Mouse (Mus musculus) hindbrain, embryonic 16.5 days (tissue): ENCODE results near the gene Tmem82. TPM values are rescaled to one million over a fixed set of nuclear protein-coding genes. Genes with fewer than 3 reads are reported as not detected.

Experiments used
- ATAC-seq: fragments of 200-750 bp; cut with Nextera tagmentation; 2 replicates; pipeline ENCODE4 v1.8.0; 2017; ENCODE audit warnings: moderate TSS enrichment, moderate library complexity
- H3K27ac ChIP-seq: fragments of 300-500 bp; sonication (generic); 2 replicates; pipeline ENCODE4 v1.5.1; 2014; ENCODE audit warnings: low read depth, mild to moderate bottlenecking, control low read depth, low read length, moderate library complexity
- H3K27me3 ChIP-seq: fragments of 300-500 bp; sonication (generic); replicated peaks from 2 replicates; pipeline ENCODE4 v1.6.1; 2014; ENCODE audit warnings: low read length; ENCODE audit not compliant: control insufficient read depth, insufficient read depth
- H3K36me3 ChIP-seq: fragments of 300-500 bp; sonication (generic); 2 replicates; pipeline ENCODE4 v1.6.1; 2014; ENCODE audit warnings: mild to moderate bottlenecking, low read length, moderate library complexity, mixed read lengths; ENCODE audit not compliant: control insufficient read depth, insufficient read depth
- H3K4me1 ChIP-seq: fragments of 300-500 bp; sonication (generic); 2 replicates; pipeline ENCODE4 v1.6.1; 2014; ENCODE audit warnings: low read depth, low read length; ENCODE audit not compliant: control insufficient read depth, insufficient read depth
- H3K4me2 ChIP-seq: fragments of 300-500 bp; sonication (generic); 2 replicates; pipeline ENCODE4 v1.6.1; 2014; ENCODE audit warnings: mild to moderate bottlenecking, low read length, control low read depth, moderate library complexity
- H3K4me3 ChIP-seq: fragments of 300-500 bp; sonication (generic); 2 replicates; pipeline ENCODE4 v1.5.1; 2014; ENCODE audit warnings: mild to moderate bottlenecking, low read length, control low read depth, moderate library complexity
- H3K9ac ChIP-seq: fragments of 300-500 bp; sonication (generic); 2 replicates; pipeline ENCODE4 v1.6.1; 2014; ENCODE audit warnings: low read depth, mild to moderate bottlenecking, control low read depth, low read length, moderate library complexity
- H3K9me3 ChIP-seq: fragments of 300-500 bp; sonication (generic); 2 replicates; pipeline ENCODE4 v1.6.1; 2014; ENCODE audit warnings: mild to moderate bottlenecking, low read length, moderate library complexity; ENCODE audit not compliant: control insufficient read depth
- WGBS: fragments of 180-500 bp; shearing (Covaris S2); extraction: QIAGEN DNeasy Blood & Tissue Kit; methylation state at CpG from one replicate; pipeline ENCODE4 v1.1.7; 2014; 5-methylcytosine and 5-hydroxymethylcytosine counted together
- polyA plus RNA-seq: library from polyadenylated mRNA; unstranded; fragments of >200 nt; fragmentation: Nextera tagmentation; extraction: Ambion mirVana; gene quantifications from 2 replicates; pipeline ENCODE4 v1.2.1, GENCODE M21; 2015

Tmem82 gene
- polyA plus RNA-seq, 1 experiment from 2014 or later = 0.45 TPM

GRCm38 (mm10) chr4:141655908-141656608, 37.6 kb upstream of the Tmem82 start:
- Histone ChIP-seq H3K4me3 (no peak overlapping the region), H3K9ac (no peak overlapping the region), H3K9me3 (no peaks in the 10 kb centered on the region), H3K4me1 (no peaks in the 10 kb centered on the region; the same call in 1 of the 2 replicates), H3K36me3 (peaks cover 10% of the 10 kb centered on the region; the same call in 1 of the 2 replicates), H3K4me2 (no peak overlapping the region), H3K27ac (no peak overlapping the region; the same call in 1 of the 2 replicates), H3K27me3 (no peaks in the 10 kb centered on the region)
- ATAC-seq = no peak
- 81% methylated on average over 12 of the region's 12 CpGs for WGBS

- no peak for ATAC-seq
- 88% methylated on average over 6 of the region's 6 CpGs for WGBS
- Histone ChIP-seq H3K36me3 (peaks cover 10% of the 10 kb centered on the region; the same call in 1 of the 2 replicates), H3K4me2 (no peak overlapping the region), H3K27ac (peak overlapping the region; percentile 34), H3K4me1 (peaks cover 3% of the 10 kb centered on the region; the same call in 1 of the 2 replicates), H3K9me3 (no peaks in the 10 kb centered on the region), H3K4me3 (no peak overlapping the region), H3K9ac (no peak overlapping the region), H3K27me3 (no peaks in the 10 kb centered on the region)
Observed at GRCm38 (mm10) chr4:141654509-141654908, 36.1 kb upstream of the Tmem82 start.

- H3K9me3 ChIP-seq = no peaks in the 10 kb centered on the region
- no peak overlapping the region for H3K4me3 ChIP-seq
- peaks cover 7% of the 10 kb centered on the region; the same call in 1 of the 2 replicates for H3K4me1 ChIP-seq
- ATAC-seq = peak; percentile 44; the same call in 1 of the 2 replicates
- no peak overlapping the region for H3K4me2 ChIP-seq
- 84% methylated on average over 13 of the region's 13 CpGs for WGBS
- no peak overlapping the region for H3K9ac ChIP-seq
- peak overlapping the region; percentile 34; the same call in 1 of the 2 replicates for H3K27ac ChIP-seq
- H3K36me3 ChIP-seq = peaks cover 10% of the 10 kb centered on the region; the same call in 1 of the 2 replicates
- H3K27me3 ChIP-seq = no peaks in the 10 kb centered on the region
Observed at GRCm38 (mm10) chr4:141653813-141654212, 35.4 kb upstream of the Tmem82 start.

GRCm38 (mm10) chr4:141653044-141653443, 34.6 kb upstream of the Tmem82 start:
- Histone ChIP-seq H3K4me2 (no peak overlapping the region), H3K27ac (no peak overlapping the region), H3K4me3 (no peak overlapping the region), H3K27me3 (no peaks in the 10 kb centered on the region), H3K9ac (no peak overlapping the region), H3K36me3 (peaks cover 10% of the 10 kb centered on the region; the same call in 1 of the 2 replicates), H3K4me1 (peaks cover 8% of the 10 kb centered on the region; the same call in 1 of the 2 replicates), H3K9me3 (no peaks in the 10 kb centered on the region)
- ATAC-seq = no peak
- 91% methylated on average over 8 of the region's 8 CpGs for WGBS

- Histone ChIP-seq H3K9me3 (no peaks in the 10 kb centered on the region), H3K27ac (no peak overlapping the region), H3K4me1 (peaks cover 8% of the 10 kb centered on the region; the same call in 1 of the 2 replicates), H3K9ac (no peak overlapping the region), H3K27me3 (no peaks in the 10 kb centered on the region), H3K4me2 (no peak overlapping the region), H3K36me3 (peaks cover 8% of the 10 kb centered on the region; the same call in 1 of the 2 replicates), H3K4me3 (no peak overlapping the region)
- no peak for ATAC-seq
- WGBS = 79% methylated on average over 10 of the region's 10 CpGs
Observed at GRCm38 (mm10) chr4:141651944-141652343, 33.5 kb upstream of the Tmem82 start.

GRCm38 (mm10) chr4:141651286-141651685, 32.9 kb upstream of the Tmem82 start:
- Histone ChIP-seq H3K4me1 (peaks cover 8% of the 10 kb centered on the region; the same call in 1 of the 2 replicates), H3K4me2 (no peak overlapping the region), H3K4me3 (no peak overlapping the region), H3K9me3 (no peaks in the 10 kb centered on the region), H3K27ac (no peak overlapping the region), H3K36me3 (peaks cover 5% of the 10 kb centered on the region; the same call in 1 of the 2 replicates), H3K9ac (no peak overlapping the region), H3K27me3 (no peaks in the 10 kb centered on the region)
- ATAC-seq = no peak
- WGBS = 79% methylated on average over 6 of the region's 6 CpGs

GRCm38 (mm10) chr4:141649244-141649643, 30.8 kb upstream of the Tmem82 start:
- H3K4me2 ChIP-seq = no peak overlapping the region
- peak overlapping the region; percentile 48; the same call in 1 of the 2 replicates for H3K27ac ChIP-seq
- peaks cover 8% of the 10 kb centered on the region; the same call in 1 of the 2 replicates for H3K4me1 ChIP-seq
- 55% methylated on average over 6 of the region's 6 CpGs for WGBS
- H3K27me3 ChIP-seq = no peaks in the 10 kb centered on the region
- no peak overlapping the region for H3K9ac ChIP-seq
- no peak overlapping the region for H3K4me3 ChIP-seq
- peaks cover 5% of the 10 kb centered on the region; the same call in 1 of the 2 replicates for H3K36me3 ChIP-seq
- ATAC-seq = peak; percentile 37; the same call in 1 of the 2 replicates
- no peaks in the 10 kb centered on the region for H3K9me3 ChIP-seq

- no peak overlapping the region for H3K4me2 ChIP-seq
- H3K27ac ChIP-seq = no peak overlapping the region
- peaks cover 17% of the 10 kb centered on the region for H3K4me1 ChIP-seq
- H3K36me3 ChIP-seq = peaks cover 5% of the 10 kb centered on the region; the same call in 1 of the 2 replicates
- H3K4me3 ChIP-seq = no peak overlapping the region
- H3K27me3 ChIP-seq = no peaks in the 10 kb centered on the region
- no peaks in the 10 kb centered on the region for H3K9me3 ChIP-seq
- ATAC-seq = no peak
- no peak overlapping the region for H3K9ac ChIP-seq
- WGBS = 71% methylated on average over 5 of the region's 5 CpGs
Observed at GRCm38 (mm10) chr4:141648262-141648661, 29.8 kb upstream of the Tmem82 start.

GRCm38 (mm10) chr4:141647187-141647586, 28.8 kb upstream of the Tmem82 start:
- Histone ChIP-seq H3K4me3 (no peak overlapping the region), H3K4me1 (peaks cover 24% of the 10 kb centered on the region), H3K4me2 (no peak overlapping the region), H3K36me3 (peaks cover 5% of the 10 kb centered on the region; the same call in 1 of the 2 replicates), H3K27me3 (no peaks in the 10 kb centered on the region), H3K9me3 (no peaks in the 10 kb centered on the region), H3K27ac (no peak overlapping the region), H3K9ac (no peak overlapping the region)
- ATAC-seq = no peak
- 91% methylated on average over 3 of the region's 3 CpGs for WGBS
